Mouse (Mus musculus) myocyte (in vitro differentiated cells): ENCODE measurements at regions not wholly inside any gene's neighbourhood (a gene's known extent, or its start where the extent isn't known, plus 50 kb on each side); places are given as distances from the start of the nearest gene placed in this dataset.

Source experiments
- E2F4 ChIP-seq: IDR thresholded peaks from one replicate; pipeline ENCODE4 v1.6.1; 2011; ENCODE audit warnings: mild to moderate bottlenecking, control low read depth, moderate library complexity; ENCODE audit not compliant: insufficient read depth
- MYOG ChIP-seq, 3 experiments: IDR thresholded peaks; one replicate each; pipeline ENCODE4 v1.6.1; 2011; ENCODE audit warnings: control low read depth in 2 of 3, low read depth in 2 of 3, mild to moderate bottlenecking in 2 of 3; ENCODE audit not compliant: insufficient read length in 2 of 3, control insufficient read depth in 1 of 3, insufficient read depth in 1 of 3
- POLR2A ChIP-seq: IDR thresholded peaks from one replicate; pipeline ENCODE4 v1.6.1; 2011; ENCODE audit warnings: low read depth, mild to moderate bottlenecking, control low read depth, moderate library complexity; ENCODE audit not compliant: insufficient read length
- POLR2AphosphoS2 ChIP-seq: IDR thresholded peaks from one replicate; pipeline ENCODE4 v1.6.1; 2011; ENCODE audit warnings: low read depth, control low read depth; ENCODE audit not compliant: insufficient read length
- USF1 ChIP-seq: IDR thresholded peaks from one replicate; pipeline ENCODE4 v1.6.1; 2011; ENCODE audit warnings: low read depth, mild to moderate bottlenecking, control low read depth, moderate library complexity

- no peak for TF ChIP-seq POLR2A
- TF ChIP-seq MYOG (IDR thresholded peaks at IDR 0.05; ENCODE audit: control insufficient read depth in 1 of 3, insufficient read depth in 1 of 3, insufficient read length in 2 of 3, low read depth in 2 of 3) = no peak
- no peak for TF ChIP-seq POLR2AphosphoS2
- TF ChIP-seq E2F4 = no peak
- TF ChIP-seq USF1 = no peak
Measured at GRCm38 (mm10) chr4:70615794-70616193, 81.0 kb upstream of the Megf9 start.
